Mouse (Mus musculus) bone marrow, adult 2 months (tissue): ENCODE data around the gene Fam216a.

Experiments
- CTCF ChIP-seq: fragments of 200-500 bp; IDR thresholded peaks from 2 replicates; pipeline ENCODE4 v1.5.1; 2011; ENCODE audit warnings: low read length, control low read depth; ENCODE audit not compliant: control insufficient read depth, insufficient read depth
- POLR2A ChIP-seq: fragments of 200-500 bp; IDR thresholded peaks from 2 replicates; pipeline ENCODE4 v1.6.1; 2011; ENCODE audit warnings: low read depth, mild to moderate bottlenecking, control low read depth, low read length, borderline replicate concordance; ENCODE audit not compliant: control insufficient read depth

DNA sequence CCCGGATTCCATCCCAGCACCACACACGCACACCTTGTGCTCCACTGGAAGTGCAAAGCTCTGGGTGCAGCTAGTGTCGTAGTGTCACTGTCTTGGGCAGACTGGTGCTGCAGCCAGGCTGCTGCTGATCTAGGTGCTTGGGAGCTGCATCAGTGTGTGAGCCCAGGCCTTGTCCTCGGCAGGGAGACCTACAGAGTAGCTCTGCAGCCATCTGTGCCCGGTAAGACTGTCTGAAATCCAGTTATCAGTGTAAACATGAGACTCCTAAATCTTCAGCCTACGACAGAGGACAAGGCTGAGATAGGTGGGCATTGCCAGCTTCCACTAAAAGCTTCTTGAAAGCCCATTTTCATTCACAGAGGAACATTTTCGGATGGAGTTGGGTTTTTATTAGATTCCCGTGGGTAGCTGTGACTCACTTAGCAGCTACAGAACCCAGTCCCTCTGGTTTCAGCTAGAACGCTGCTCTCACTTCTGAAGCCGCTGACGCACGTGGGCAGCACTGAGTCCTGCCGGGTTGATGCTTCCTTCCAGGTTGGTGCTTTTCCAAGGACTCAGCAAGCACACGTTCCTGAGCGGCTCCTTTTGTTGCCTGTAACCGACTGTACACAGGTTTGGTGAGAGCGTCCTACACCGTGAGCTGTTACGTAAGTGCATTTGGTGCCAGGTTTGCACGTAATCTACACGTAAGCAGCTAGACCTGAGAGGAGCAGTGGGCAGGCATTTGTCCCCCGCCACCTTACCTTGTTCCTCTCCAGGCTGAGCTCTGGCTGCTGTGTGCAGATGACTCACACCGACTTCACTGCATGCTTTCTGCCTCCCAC lies 47.3 kb downstream of the Fam216a start:
- TF ChIP-seq CTCF = no peak
- no peak for TF ChIP-seq POLR2A
